Mouse (Mus musculus): ENCODE data around the gene Podn. TPM values are rescaled to one million over a fixed set of nuclear protein-coding genes. Genes with fewer than 3 reads are reported as not detected.
A peak's percentile ranks its signal among the peaks of the same experiment; 100 is the strongest.

Gene Podn
- polyA plus RNA-seq, 2 experiments: 0.25 to 0.66 TPM

DNA sequence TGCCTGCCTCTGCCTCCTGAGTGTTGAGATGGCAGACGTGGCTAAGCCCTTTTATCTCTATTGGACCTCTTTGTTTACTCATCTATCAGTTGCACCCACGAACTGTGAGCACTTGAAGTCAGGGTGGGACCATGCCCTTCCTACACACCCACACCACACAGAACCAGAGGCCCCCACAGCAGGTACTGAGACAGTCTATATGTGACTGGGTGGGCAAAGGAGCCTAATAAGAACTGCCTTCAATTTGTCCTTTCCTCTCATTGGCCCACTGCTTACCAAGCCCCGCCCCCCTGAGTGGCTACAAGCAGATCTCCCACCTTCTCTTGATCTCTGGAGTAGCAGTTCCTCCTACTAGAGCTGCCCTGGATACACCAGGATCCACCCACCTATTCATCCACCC, 70.1 kb downstream of the Podn start:
- Histone ChIP-seq H3K27me3 (ENCODE audit: control insufficient read depth, insufficient read depth, low read length) (peaks cover 18% of the 10 kb centered on the region), H3K9ac (replicated peaks) (no peak overlapping the region), H3K36me3 (replicated peaks; ENCODE audit: control insufficient read depth, insufficient read depth, low read depth) (no peaks in the 10 kb centered on the region), H3K9me3 (ENCODE audit: control insufficient read depth, low read length) (no peaks in the 10 kb centered on the region), H3K4me3 (ENCODE audit: insufficient read depth in 1 of 2, low read depth in 2 of 2, low read length in 2 of 2) (no peak overlapping the region), H3K4me1 (replicated peaks; ENCODE audit: control insufficient read depth in 2 of 2, insufficient read depth in 2 of 2, low read length in 1 of 2) (peaks cover 10 to 17% of the 10 kb centered on the region in 2 experiments), H3K4me2 (ENCODE audit: low read depth) (peak overlapping the region; percentile 52), H3K27ac (no peak overlapping the region)
- DNase-seq (ENCODE audit: low read depth in 3 of 3, low spot score in 3 of 3): peak; percentile 30 to 33 (median 33)
- no peak for TF ChIP-seq CTCF (IDR thresholded peaks at IDR 0.05; ENCODE audit: low read depth)
- peak; percentile 34; the same call in 1 of the 2 replicates for TF ChIP-seq EP300 (IDR thresholded peaks at IDR 0.05; ENCODE audit: low read depth)
- 13% methylated on average over 3 of the region's 3 CpGs for WGBS (ENCODE audit: insufficient replicate concordance)
- peak; percentile 81 for ATAC-seq (ENCODE audit: insufficient read depth)

DNA sequence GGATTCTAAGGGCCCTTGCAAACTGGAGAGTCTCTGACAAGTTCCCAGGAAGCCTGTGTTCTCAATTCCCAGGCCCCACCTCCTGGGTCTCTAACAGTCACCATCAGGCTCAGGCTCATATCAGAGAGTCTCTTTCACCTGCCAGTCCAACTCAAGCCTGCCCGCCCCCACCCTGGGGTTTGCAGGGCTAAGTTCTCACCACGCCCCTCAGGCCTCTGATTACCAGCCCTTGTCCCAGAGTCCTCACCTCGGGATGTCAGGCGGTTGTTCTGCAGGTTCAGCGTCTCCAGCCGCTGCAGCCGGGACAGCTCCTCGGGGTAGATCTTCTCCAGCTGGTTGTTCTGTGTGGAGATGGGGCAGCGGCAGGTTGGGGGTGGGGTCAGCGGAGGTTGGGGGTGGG, 71.0 kb downstream of the Podn start:
- peaks cover 10 to 17% of the 10 kb centered on the region in 2 experiments for H3K4me1 ChIP-seq (replicated peaks; ENCODE audit: control insufficient read depth in 2 of 2, insufficient read depth in 2 of 2, low read length in 1 of 2)
- no peak for TF ChIP-seq EP300 (IDR thresholded peaks at IDR 0.05; ENCODE audit: low read depth)
- TF ChIP-seq CTCF (IDR thresholded peaks at IDR 0.05; ENCODE audit: low read depth): no peak
- H3K4me2 ChIP-seq (ENCODE audit: low read depth): peak overlapping the region; percentile 52
- no peaks in the 10 kb centered on the region for H3K9me3 ChIP-seq (ENCODE audit: control insufficient read depth, low read length)
- ATAC-seq (ENCODE audit: insufficient read depth) (peak; percentile 47; the same call in 1 of the 2 replicates), DNase-seq (ENCODE audit: low read depth in 3 of 3, low spot score in 3 of 3) (peak; percentile 38 to 45 (median 44))
- no peak overlapping the region for H3K27ac ChIP-seq
- no peaks in the 10 kb centered on the region for H3K36me3 ChIP-seq (replicated peaks; ENCODE audit: control insufficient read depth, insufficient read depth, low read depth)
- H3K9ac ChIP-seq (replicated peaks): peak overlapping the region; percentile 34; the same call in 1 of the 2 replicates
- WGBS (ENCODE audit: insufficient replicate concordance): 4% methylated on average over 10 of the region's 10 CpGs
- H3K27me3 ChIP-seq (ENCODE audit: control insufficient read depth, insufficient read depth, low read length): peaks cover 9% of the 10 kb centered on the region
- H3K4me3 ChIP-seq (ENCODE audit: insufficient read depth in 1 of 2, low read depth in 2 of 2, low read length in 2 of 2): peak overlapping the region; percentile 14 to 21; a peak in 1 of 4 replicates

DNA sequence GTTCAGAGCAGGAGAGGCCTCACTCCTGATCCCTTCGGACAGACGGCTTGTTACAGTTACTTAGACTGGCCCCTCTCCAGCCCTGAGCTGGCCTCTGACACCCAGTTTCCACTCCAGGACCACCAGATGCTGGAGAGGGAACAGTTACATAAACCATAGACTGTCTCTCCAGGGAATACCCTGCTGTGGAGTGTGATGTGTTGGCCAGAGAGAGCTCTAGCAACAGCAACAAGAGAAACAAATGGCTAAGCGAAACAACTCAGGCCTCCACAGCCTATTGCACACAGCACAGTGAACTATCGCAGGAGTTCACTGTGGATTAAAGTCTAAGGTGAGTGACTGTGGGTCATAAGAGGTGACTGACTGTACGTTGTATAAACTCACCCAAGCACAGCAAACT, 71.6 kb downstream of the Podn start:
- Histone ChIP-seq H3K4me2 (ENCODE audit: low read depth) (no peak overlapping the region; the same call in 1 of the 2 replicates), H3K36me3 (replicated peaks; ENCODE audit: control insufficient read depth, insufficient read depth, low read depth) (no peaks in the 10 kb centered on the region), H3K27ac (no peak overlapping the region), H3K4me3 (ENCODE audit: insufficient read depth in 1 of 2, low read depth in 2 of 2, low read length in 2 of 2) (no peak overlapping the region), H3K4me1 (replicated peaks; ENCODE audit: control insufficient read depth in 2 of 2, insufficient read depth in 2 of 2, low read length in 1 of 2) (peaks cover 10 to 17% of the 10 kb centered on the region in 2 experiments), H3K9me3 (ENCODE audit: control insufficient read depth, low read length) (no peaks in the 10 kb centered on the region), H3K9ac (replicated peaks) (no peak overlapping the region), H3K27me3 (ENCODE audit: control insufficient read depth, insufficient read depth, low read length) (peaks cover 4% of the 10 kb centered on the region)
- no peak for DNase-seq (ENCODE audit: low read depth in 3 of 3, low spot score in 3 of 3)
- WGBS (ENCODE audit: insufficient replicate concordance): 64% methylated on average over 5 of the region's 5 CpGs
- ATAC-seq (ENCODE audit: insufficient read depth): no peak
- TF ChIP-seq EP300 (IDR thresholded peaks at IDR 0.05; ENCODE audit: low read depth) (no peak), CTCF (IDR thresholded peaks at IDR 0.05; ENCODE audit: low read depth) (no peak)

DNA sequence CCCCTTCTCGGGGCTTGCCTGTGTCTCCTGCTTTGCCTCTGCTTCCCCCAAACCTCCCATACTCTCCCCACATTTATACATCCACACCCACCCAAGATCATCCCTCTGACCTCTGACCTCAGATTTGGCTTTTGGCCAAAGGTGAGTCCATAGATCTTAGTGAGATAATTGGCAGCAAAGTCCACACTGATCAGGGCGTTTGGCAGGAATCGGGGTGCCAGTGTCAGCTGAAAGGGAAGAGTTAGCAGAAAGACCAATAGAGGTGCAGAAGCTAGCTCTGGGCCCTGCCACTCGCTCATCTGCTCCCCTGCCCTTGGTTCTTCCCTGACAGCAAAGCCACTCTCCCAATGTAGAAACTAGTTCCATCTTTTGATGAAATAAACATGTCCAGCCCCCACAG, 73.1 kb downstream of the Podn start:
- no peak for TF ChIP-seq CTCF (IDR thresholded peaks at IDR 0.05; ENCODE audit: low read depth)
- no peak for TF ChIP-seq EP300 (IDR thresholded peaks at IDR 0.05; ENCODE audit: low read depth)
- WGBS (ENCODE audit: insufficient replicate concordance): 58% methylated on average over 4 of the region's 4 CpGs
- no peaks in the 10 kb centered on the region for H3K27me3 ChIP-seq (ENCODE audit: control insufficient read depth, insufficient read depth, low read length)
- H3K4me1 ChIP-seq (replicated peaks; ENCODE audit: control insufficient read depth in 2 of 2, insufficient read depth in 2 of 2, low read length in 1 of 2): peaks cover 10 to 17% of the 10 kb centered on the region in 2 experiments
- no peak overlapping the region for H3K4me3 ChIP-seq (ENCODE audit: insufficient read depth in 1 of 2, low read depth in 2 of 2, low read length in 2 of 2)
- no peak overlapping the region for H3K9ac ChIP-seq (replicated peaks)
- H3K9me3 ChIP-seq (ENCODE audit: control insufficient read depth, low read length): no peaks in the 10 kb centered on the region
- ATAC-seq (ENCODE audit: insufficient read depth) (no peak), DNase-seq (ENCODE audit: low read depth in 3 of 3, low spot score in 3 of 3) (no peak)
- no peaks in the 10 kb centered on the region for H3K36me3 ChIP-seq (replicated peaks; ENCODE audit: control insufficient read depth, insufficient read depth, low read depth)
- H3K4me2 ChIP-seq (ENCODE audit: low read depth): no peak overlapping the region
- H3K27ac ChIP-seq: no peak overlapping the region

DNA sequence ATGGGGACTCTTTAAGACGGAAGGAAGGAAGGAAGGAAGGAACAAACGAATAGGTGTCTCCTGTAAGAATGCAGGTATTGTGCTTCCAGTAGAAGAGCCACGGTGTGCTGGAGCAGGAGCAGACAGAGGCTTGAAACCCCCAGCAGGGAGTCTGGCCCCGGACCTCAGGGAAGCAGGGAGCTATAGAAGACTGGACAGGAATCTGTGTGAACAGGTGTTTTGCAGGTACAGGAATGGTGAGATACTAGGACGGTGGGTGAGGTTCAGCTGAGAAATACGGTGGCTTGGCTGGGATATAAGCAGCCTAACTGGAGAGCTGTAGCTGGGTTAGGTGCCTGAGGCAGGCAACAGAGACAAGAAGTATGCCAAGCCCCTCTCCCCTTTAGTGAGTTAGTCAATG, 76.1 kb downstream of the Podn start:
- WGBS (ENCODE audit: insufficient replicate concordance): 64% methylated on average over 6 of the region's 6 CpGs

More for the DNA sequence above, 76.1 kb downstream of the Podn start:
- no peak for DNase-seq (ENCODE audit: low read depth in 3 of 3, low spot score in 3 of 3)
- H3K4me1 ChIP-seq (replicated peaks; ENCODE audit: control insufficient read depth in 2 of 2, insufficient read depth in 2 of 2, low read length in 1 of 2): peaks cover 0 to 2% of the 10 kb centered on the region in 2 experiments; a peak in 1 of 4 replicates
- H3K36me3 ChIP-seq (replicated peaks; ENCODE audit: control insufficient read depth, insufficient read depth, low read depth): no peaks in the 10 kb centered on the region
- TF ChIP-seq EP300 (IDR thresholded peaks at IDR 0.05; ENCODE audit: low read depth) (no peak), CTCF (IDR thresholded peaks at IDR 0.05; ENCODE audit: low read depth) (no peak)
- no peaks in the 10 kb centered on the region for H3K9me3 ChIP-seq (ENCODE audit: control insufficient read depth, low read length)
- H3K4me2 ChIP-seq (ENCODE audit: low read depth): no peak overlapping the region
- no peaks in the 10 kb centered on the region for H3K27me3 ChIP-seq (ENCODE audit: control insufficient read depth, insufficient read depth, low read length)
- no peak overlapping the region for H3K9ac ChIP-seq (replicated peaks)
- H3K27ac ChIP-seq: no peak overlapping the region
- H3K4me3 ChIP-seq (ENCODE audit: insufficient read depth in 1 of 2, low read depth in 2 of 2, low read length in 2 of 2): no peak overlapping the region
- no peak for ATAC-seq (ENCODE audit: insufficient read depth)

Data from liver, embryonic 14.5 days (tissue).